Mouse (Mus musculus) lung, postnatal 0 days (tissue): ENCODE measurements around the gene Adamts17.

Source experiments
- CTCF ChIP-seq: IDR thresholded peaks from 2 replicates; pipeline ENCODE4 v1.5.1; 2016; ENCODE audit warnings: antibody characterized with exemption, mild to moderate bottlenecking
- EP300 ChIP-seq: IDR thresholded peaks from 2 replicates; pipeline ENCODE4 v1.6.1; 2016; ENCODE audit warnings: antibody characterized with exemption, mild to moderate bottlenecking, control low read depth

DNA sequence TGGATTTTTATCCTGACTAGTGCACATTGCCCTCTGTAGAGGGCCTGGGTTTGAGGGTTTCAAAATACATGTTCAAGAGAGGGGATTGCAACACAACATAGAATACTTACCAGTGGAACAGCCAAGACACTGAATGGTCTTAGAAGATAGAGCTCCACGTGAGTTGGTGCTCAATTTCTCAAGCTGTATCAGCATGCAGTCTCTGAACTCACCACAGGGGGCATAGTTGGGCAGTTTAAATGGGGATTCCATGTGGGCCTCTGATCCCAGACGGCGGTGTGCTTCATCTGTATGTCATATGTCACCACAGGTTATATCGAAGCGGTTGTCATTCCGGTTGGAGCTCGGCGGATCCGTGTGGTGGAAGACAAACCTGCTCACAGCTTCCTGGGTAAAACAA, 222.2 kb downstream of the Adamts17 start:
- peak; percentile 67 for TF ChIP-seq CTCF
- TF ChIP-seq EP300: no peak
